Mouse (Mus musculus) intestine, embryonic 14.5 days (tissue): ENCODE measurements around the gene Fam222b. TPM values are rescaled to one million over a fixed set of nuclear protein-coding genes. Genes with fewer than 3 reads are reported as not detected.
"Not testable (repeated sequence)": the region's sequence is repeated elsewhere in the genome, so short reads cannot be mapped to it uniquely, and the experiment has no call there.

Source experiments
- ATAC-seq: fragments of 200-750 bp; cut with Nextera tagmentation; replicated peaks from 2 replicates; pipeline ENCODE4 v1.8.0; 2017; ENCODE audit warnings: low read depth, moderate number of reproducible peaks, moderate TSS enrichment, moderate library complexity; ENCODE audit not compliant: low FRiP score, low TSS enrichment
- DNase-seq: peaks from one replicate; pipeline ENCODE4 v3.0.0-alpha.2; 2018; ENCODE audit warnings: low spot score
- H3K27ac ChIP-seq: fragments of 300-500 bp; sonication (generic); 2 replicates; pipeline ENCODE4 v1.5.1; 2014; ENCODE audit warnings: low read depth, mild to moderate bottlenecking, control low read depth
- H3K27me3 ChIP-seq: fragments of 300-500 bp; sonication (generic); replicated peaks from 2 replicates; pipeline ENCODE4 v1.6.1; 2014; ENCODE audit warnings: low read length, control low read depth; ENCODE audit not compliant: control insufficient read depth, insufficient read depth
- H3K36me3 ChIP-seq: fragments of 300-500 bp; sonication (generic); 2 replicates; pipeline ENCODE4 v1.6.1; 2014; ENCODE audit warnings: low read length, control low read depth; ENCODE audit not compliant: control insufficient read depth, insufficient read depth
- H3K4me1 ChIP-seq: fragments of 300-500 bp; sonication (generic); replicated peaks from 2 replicates; pipeline ENCODE4 v1.6.1; 2014; ENCODE audit warnings: low read length, control low read depth, mixed read lengths; ENCODE audit not compliant: control insufficient read depth, insufficient read depth
- H3K4me2 ChIP-seq: fragments of 300-500 bp; sonication (generic); 2 replicates; pipeline ENCODE4 v1.6.1; 2014; ENCODE audit warnings: low read length
- H3K4me3 ChIP-seq: fragments of 300-500 bp; sonication (generic); 2 replicates; pipeline ENCODE4 v1.5.1; 2014; ENCODE audit warnings: low read depth, low read length, control low read depth, mixed read lengths
- H3K9ac ChIP-seq: fragments of 300-500 bp; sonication (generic); 2 replicates; pipeline ENCODE4 v1.6.1; 2014; ENCODE audit warnings: mild to moderate bottlenecking, low read length
- H3K9me3 ChIP-seq: fragments of 300-500 bp; sonication (generic); 2 replicates; pipeline ENCODE4 v1.6.1; 2016; ENCODE audit warnings: low read length, control low read depth; ENCODE audit not compliant: control insufficient read depth
- WGBS: fragments of 180-500 bp; shearing (Covaris S2); extraction: QIAGEN DNeasy Blood & Tissue Kit; methylation state at CpG from one replicate; pipeline ENCODE4 v1.1.7; 2014; 5-methylcytosine and 5-hydroxymethylcytosine counted together
- polyA plus RNA-seq: library from polyadenylated mRNA; unstranded; fragments of >200 nt; fragmentation: Nextera tagmentation; extraction: Ambion mirVana; gene quantifications from 2 replicates; pipeline ENCODE4 v1.2.1, GENCODE M21; 2014

The Fam222b gene
- polyA plus RNA-seq, 1 experiment from 2014 or later = 13.4 TPM

DNA sequence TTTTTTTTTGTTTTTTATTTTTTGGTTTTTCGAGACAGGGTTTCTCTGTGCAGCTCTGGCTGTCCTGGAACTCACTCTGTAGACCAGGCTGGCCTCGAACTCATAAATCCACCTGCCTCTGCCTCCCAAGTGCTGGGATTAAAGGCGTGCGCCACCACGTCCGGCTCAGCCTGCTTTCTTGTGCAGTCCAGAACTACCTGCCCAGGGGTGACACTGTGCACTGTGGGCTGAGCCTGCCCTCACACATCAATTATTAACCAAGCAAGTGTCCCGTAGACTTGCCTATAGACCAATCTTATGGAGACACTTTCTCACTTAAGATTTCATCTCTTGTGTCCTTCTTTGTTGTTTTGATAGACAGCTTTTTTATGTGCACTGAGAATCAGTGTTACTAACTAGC is 40.9 kb downstream of the Fam222b start:
- not testable (repeated sequence) for DNase-seq, H3K4me2 ChIP-seq, H3K4me1 ChIP-seq, ATAC-seq, H3K4me3 ChIP-seq, H3K27me3 ChIP-seq, H3K9me3 ChIP-seq, H3K27ac ChIP-seq, H3K9ac ChIP-seq, H3K36me3 ChIP-seq
- 71% methylated on average over 7 of the region's 7 CpGs for WGBS

DNA sequence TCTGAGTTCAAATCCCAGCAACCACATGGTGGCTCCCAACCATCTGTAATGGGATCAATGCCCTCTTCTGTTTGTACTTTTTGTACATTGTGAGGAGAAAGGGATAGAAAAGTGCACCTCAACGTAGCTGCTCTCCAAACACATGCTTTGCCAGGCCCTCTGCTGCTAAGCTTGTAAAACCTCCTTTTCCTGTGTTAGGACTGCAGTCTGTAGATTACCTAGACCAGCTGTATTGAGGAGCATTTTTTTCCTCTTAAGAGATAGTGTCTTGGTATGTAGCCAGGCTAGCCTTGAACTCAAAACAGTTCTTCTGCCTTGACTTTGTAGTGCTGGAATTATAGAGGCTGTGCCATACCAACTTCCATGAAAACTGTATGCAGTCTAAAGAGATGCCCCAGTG is 41.7 kb downstream of the Fam222b start:
- WGBS = 79% methylated on average over 1 of the region's 1 CpGs
- no peak overlapping the region for H3K4me2 ChIP-seq
- H3K4me1 ChIP-seq = no peaks in the 10 kb centered on the region
- H3K9ac ChIP-seq = no peak overlapping the region
- H3K36me3 ChIP-seq = no peaks in the 10 kb centered on the region
- H3K27ac ChIP-seq = no peak overlapping the region
- H3K9me3 ChIP-seq = no peaks in the 10 kb centered on the region
- H3K4me3 ChIP-seq = no peak overlapping the region
- no peak for ATAC-seq
- no peaks in the 10 kb centered on the region for H3K27me3 ChIP-seq
- DNase-seq = no peak

DNA sequence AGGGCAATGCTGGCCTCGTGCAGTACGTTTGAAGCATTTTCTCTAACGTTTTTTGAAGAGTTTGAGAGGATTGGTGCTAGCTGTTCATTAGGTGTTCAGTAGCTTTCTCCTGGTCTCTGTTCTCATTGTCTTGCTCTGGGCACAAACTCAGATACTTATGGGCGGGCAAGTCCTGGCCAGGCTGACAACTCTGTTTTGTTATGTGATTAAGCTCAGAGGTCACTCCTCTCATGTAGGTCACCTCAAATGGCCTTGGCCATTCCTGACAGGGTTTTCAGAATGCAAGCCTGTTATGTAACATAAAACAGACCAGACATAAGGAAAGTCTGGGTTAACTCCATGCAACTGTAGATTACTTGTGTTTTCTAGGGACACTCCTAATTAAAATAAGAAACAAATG is 43.1 kb downstream of the Fam222b start:
- Histone ChIP-seq H3K27me3 (no peaks in the 10 kb centered on the region), H3K9me3 (no peaks in the 10 kb centered on the region), H3K36me3 (no peaks in the 10 kb centered on the region), H3K4me1 (no peaks in the 10 kb centered on the region), H3K9ac (no peak overlapping the region), H3K4me3 (no peak overlapping the region), H3K27ac (no peak overlapping the region), H3K4me2 (no peak overlapping the region)
- ATAC-seq (no peak), DNase-seq (no peak)
- WGBS = 82% methylated on average over 4 of the region's 4 CpGs

DNA sequence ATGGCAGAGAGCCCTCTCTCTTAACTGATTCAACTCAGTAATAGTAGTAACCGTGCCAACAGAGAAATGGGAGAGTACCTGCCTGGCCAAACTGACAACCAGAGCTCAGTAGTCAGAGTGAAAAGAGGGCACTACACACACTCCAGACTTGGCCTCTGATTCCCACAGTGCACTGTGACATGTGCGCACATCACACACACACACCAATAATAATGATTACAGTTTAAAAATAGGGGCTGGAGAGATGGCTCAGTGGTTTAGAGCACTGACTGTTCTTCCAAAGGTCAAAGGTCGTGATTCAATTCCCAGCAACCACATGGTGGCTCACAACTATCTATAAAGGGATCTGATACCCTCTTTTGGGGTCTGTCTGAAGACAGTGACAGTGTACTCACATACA is 43.6 kb downstream of the Fam222b start:
- Histone ChIP-seq H3K9me3 (no peaks in the 10 kb centered on the region), H3K27ac (no peak overlapping the region), H3K4me1 (no peaks in the 10 kb centered on the region), H3K27me3 (no peaks in the 10 kb centered on the region), H3K4me2 (no peak overlapping the region), H3K4me3 (no peak overlapping the region), H3K36me3 (peaks cover 2% of the 10 kb centered on the region), H3K9ac (no peak overlapping the region)
- WGBS = 82% methylated on average over 3 of the region's 3 CpGs
- ATAC-seq (no peak), DNase-seq (no peak)

DNA sequence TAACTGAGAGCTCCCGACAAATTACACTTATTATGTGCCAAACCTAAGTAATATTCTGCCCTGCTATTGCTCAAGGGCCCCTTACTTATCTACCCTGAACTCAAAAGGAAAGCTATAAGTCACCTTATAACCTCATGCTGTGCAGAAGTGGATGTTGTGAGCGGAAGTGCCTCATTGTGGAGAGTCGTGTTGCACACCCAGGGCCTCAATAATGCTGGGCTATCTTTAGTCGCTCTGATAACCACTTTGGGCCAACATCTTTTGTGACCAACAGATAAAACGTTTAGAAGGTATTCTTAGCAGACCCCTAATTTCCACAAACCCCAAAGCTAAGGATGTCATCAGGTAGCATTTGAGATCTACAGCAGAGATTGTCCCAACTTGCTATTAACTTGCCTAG is 46.2 kb downstream of the Fam222b start:
- H3K9ac ChIP-seq = no peak overlapping the region
- H3K4me1 ChIP-seq = no peaks in the 10 kb centered on the region
- no peaks in the 10 kb centered on the region for H3K9me3 ChIP-seq
- DNase-seq = no peak
- ATAC-seq = no peak
- no peak overlapping the region for H3K4me2 ChIP-seq
- H3K27me3 ChIP-seq = no peaks in the 10 kb centered on the region
- H3K27ac ChIP-seq = no peak overlapping the region
- 81% methylated on average over 5 of the region's 5 CpGs for WGBS
- peaks cover 27% of the 10 kb centered on the region for H3K36me3 ChIP-seq
- no peak overlapping the region for H3K4me3 ChIP-seq

DNA sequence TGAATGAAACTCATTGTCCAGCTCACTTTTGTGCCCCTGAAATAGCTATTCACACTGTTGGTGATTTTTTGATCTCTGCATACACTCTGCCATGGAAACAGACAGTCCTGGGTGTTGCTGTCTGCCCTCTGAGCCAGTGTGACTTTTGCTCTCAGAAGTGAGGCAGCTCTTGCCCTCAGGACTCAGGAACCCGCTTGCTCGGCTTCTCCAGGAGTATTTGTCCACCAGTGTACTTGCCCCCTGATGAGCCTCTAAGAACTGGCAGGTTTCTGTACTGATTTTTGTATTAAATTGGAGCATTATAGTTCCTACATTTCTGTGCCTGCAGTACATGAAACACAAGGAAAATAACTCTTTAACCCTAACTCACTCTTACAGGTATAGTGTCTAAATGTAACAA is 49.1 kb downstream of the Fam222b start:
- peaks cover 50% of the 10 kb centered on the region for H3K36me3 ChIP-seq
- H3K27me3 ChIP-seq = no peaks in the 10 kb centered on the region
- H3K9me3 ChIP-seq = no peaks in the 10 kb centered on the region
- DNase-seq (no peak), ATAC-seq (no peak)
- H3K4me1 ChIP-seq = no peaks in the 10 kb centered on the region; the same call in 1 of the 2 replicates
- no peak overlapping the region for H3K9ac ChIP-seq
- H3K4me2 ChIP-seq = no peak overlapping the region
- no peak overlapping the region for H3K4me3 ChIP-seq
- WGBS = 87% methylated on average over 2 of the region's 2 CpGs
- no peak overlapping the region for H3K27ac ChIP-seq

DNA sequence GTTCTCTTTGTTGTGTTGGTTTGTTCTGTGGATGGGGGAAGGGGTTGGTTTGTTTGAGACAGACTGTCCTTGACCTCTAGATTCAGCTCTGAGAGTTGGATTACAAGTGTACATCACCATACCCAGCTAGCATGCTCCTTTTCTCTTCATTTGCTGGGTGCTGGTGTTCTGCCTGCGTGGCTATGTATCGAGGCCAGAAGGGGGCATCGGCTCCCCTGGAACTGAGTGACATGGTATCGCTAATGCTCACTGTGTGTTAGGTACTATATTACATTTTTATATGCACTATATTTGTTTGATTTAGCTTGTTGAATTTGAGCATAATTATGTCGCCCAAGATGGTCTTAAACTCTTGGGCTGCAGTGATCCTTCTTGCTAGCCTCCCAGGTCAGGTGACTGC is 51.7 kb downstream of the Fam222b start:
- no peaks in the 10 kb centered on the region for H3K9me3 ChIP-seq
- no peak overlapping the region for H3K27ac ChIP-seq
- DNase-seq = no peak
- WGBS = 86% methylated on average over 5 of the region's 5 CpGs
- H3K9ac ChIP-seq = no peak overlapping the region
- no peak overlapping the region for H3K4me3 ChIP-seq
- H3K4me2 ChIP-seq = no peak overlapping the region
- peaks cover 74% of the 10 kb centered on the region for H3K36me3 ChIP-seq
- H3K4me1 ChIP-seq = no peaks in the 10 kb centered on the region; the same call in 1 of the 2 replicates
- H3K27me3 ChIP-seq = no peaks in the 10 kb centered on the region
- ATAC-seq = no peak

DNA sequence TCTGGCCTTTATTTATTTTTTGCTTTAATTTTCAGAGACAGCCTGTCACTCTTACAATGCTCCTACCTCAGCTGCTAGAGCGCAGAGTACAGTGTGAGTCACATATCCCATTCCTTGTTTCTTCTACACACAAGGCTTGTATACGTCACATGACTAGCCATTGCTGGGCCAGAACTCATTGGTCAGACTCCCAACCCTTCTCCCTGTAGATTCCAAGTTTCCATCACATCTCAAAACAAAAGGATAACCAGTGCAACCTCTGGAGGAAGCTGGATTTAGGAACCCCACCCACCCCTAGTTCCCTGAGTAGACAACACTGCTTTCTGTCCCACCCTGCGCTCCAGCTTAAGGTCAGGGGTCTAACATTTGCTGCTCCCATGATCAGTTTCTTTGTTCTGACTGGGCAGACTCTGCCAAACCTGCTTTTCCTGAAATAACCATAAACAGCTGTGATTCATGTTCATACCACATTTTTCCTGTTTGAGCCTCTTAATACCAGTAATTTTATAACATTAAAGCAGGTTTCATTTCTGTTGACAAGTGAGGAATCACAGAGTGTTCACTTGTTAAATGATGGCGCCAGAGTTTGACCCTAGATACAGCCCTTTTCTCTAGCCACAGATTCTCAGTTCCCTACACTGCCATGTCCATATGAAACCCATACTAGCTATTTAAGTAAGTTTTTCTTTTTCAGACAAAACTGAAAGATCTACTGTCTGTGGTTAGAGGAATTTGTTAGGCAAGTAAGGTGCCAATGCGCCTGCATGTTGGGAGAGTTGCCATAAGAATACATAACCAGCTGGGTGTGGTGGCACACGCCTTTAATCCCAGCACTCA is 52.5 kb downstream of the Fam222b start:
- 83% methylated on average over 6 of the region's 6 CpGs for WGBS
- Histone ChIP-seq H3K4me3 (no peak overlapping the region), H3K9ac (no peak overlapping the region), H3K4me2 (no peak overlapping the region), H3K36me3 (peaks cover 75% of the 10 kb centered on the region), H3K4me1 (no peaks in the 10 kb centered on the region; the same call in 1 of the 2 replicates), H3K27ac (no peak overlapping the region), H3K9me3 (no peaks in the 10 kb centered on the region), H3K27me3 (no peaks in the 10 kb centered on the region)
- ATAC-seq (no peak), DNase-seq (no peak)

DNA sequence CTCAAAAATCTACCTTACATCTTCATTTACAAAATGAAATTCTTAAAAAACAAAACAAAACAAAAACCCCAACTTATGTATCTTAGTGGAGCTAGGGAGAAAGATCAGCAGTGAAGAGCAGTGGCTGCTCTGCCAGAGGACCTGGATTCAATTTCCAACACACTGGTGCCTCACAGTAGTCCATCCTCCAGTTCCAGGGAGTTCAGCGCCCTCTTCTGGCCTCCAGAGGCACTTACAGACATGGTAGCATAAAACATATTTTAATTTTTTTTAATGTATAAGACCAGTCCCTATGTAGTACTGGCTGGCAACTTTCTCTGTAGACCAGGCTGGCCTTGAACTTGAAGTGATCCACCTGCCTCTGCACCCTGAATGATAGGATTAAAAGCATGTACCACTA is 56.7 kb downstream of the Fam222b start:
- H3K36me3 ChIP-seq = peaks cover 70% of the 10 kb centered on the region
- H3K27ac ChIP-seq = no peak overlapping the region
- no peak for ATAC-seq

More for the DNA sequence above, 56.7 kb downstream of the Fam222b start:
- no peak overlapping the region for H3K4me2 ChIP-seq
- DNase-seq = no peak
- no peak overlapping the region for H3K9ac ChIP-seq
- no peaks in the 10 kb centered on the region for H3K9me3 ChIP-seq
- no peaks in the 10 kb centered on the region for H3K27me3 ChIP-seq
- WGBS = 45% methylated on average over 1 of the region's 1 CpGs
- peaks cover 11% of the 10 kb centered on the region for H3K4me1 ChIP-seq
- no peak overlapping the region for H3K4me3 ChIP-seq
